Mouse (Mus musculus) natural killer cell, adult 2 months (primary cell): ENCODE results near the gene Sirt4.
"Not testable (repeated sequence)": the region's sequence is repeated elsewhere in the genome, so short reads cannot be mapped to it uniquely, and the experiment has no call there.

ENCODE experiments used
- DNase-seq, 2 experiments: peaks; one replicate each; pipeline ENCODE4 v3.0.0; 2022; ENCODE audit warnings: low spot score in 2 of 2

The Sirt4 gene

DNA sequence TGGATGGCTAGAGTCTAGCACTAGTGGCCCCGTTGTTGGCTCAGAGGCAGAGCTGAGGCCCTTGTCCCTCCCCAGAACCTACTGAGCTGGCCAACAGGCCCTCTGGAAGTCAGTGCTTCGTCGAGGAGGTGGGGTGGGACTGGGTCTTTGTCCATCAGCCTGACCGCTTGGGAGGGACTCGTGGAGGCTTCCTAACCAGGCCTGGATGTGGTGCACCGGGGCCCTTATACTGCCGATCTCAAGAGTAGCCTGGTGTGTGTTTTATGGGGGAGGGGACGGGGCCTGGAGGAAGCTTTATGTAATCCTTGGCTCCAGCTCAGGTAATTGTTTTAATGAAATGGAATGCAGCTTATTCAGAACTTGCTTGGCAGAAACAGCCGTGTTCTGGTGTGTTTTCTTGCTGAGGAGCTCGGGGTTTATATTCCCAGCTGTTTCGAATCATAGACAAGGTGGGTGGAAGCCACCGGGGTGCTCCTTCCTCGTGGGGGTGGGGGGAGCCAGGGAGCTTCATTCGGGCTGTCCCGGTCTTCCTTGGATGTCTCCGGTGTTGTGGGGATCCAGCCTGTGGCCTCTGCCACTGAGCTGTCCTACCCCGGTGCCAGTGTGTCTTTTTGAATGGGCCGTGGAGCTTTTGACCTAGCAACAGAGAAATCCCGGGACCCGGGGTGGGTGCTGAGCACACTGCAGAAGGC lies 30.5 kb upstream of the Sirt4 start:
- no peak for DNase-seq

DNA sequence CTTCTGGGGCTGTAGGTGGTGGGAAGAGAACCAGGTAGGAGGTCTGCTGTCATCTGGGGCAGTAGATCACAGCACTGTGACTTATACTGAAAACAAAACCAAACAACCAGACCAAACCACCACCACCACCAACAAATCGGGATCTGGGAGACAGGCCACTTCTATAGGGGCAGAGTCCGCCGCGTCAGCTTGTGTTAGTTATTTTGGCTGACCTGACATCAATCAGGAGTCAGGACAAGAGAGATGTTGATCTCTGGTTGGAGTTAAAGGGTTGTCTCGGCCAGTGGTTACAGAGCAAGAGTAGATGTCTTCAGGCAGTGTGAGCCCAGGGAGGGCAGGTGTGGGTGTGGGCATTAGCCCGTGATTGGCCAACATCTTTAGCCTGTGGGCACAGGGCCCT lies 29.8 kb upstream of the Sirt4 start:
- no peak for DNase-seq

DNA sequence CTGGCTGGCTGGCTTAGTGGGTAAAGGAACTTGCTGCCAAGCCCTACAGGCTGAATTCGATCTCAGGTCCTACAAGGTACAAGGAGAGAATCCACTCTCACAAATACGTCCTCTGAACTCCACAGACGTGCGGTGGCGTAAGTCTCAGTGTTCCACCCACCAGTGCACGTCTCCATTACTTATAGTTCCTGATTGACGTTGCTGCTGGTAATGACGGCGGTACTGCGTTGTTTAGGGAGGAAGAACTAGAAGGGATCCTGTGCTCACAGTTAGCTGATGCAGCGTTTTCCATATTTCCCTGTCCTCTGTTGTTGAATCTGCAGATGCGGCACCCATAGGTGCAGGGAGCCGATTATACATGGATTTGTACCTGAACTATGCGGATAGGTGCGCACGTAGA lies 29.2 kb upstream of the Sirt4 start:
- no peak for DNase-seq

DNA sequence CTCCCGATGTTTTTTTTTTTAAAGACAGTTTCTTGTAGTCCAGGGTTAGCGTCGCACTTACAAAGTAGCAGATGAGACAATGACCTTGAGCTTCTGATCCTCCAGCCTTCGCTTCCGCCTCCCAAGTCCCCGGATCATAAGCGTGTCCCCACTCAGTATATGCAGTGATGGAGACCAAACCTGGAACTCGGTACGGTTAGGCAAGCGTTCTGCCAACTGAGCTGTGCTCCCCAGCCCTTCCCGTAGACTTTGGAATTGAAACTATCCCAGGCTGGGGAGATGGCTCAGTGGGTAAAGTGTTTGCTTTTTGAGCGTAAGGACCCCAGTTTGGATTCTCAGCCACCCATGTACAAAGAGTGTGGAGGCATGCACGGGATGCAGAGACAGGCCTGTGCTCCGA lies 28.7 kb upstream of the Sirt4 start:
- DNase-seq: no peak

DNA sequence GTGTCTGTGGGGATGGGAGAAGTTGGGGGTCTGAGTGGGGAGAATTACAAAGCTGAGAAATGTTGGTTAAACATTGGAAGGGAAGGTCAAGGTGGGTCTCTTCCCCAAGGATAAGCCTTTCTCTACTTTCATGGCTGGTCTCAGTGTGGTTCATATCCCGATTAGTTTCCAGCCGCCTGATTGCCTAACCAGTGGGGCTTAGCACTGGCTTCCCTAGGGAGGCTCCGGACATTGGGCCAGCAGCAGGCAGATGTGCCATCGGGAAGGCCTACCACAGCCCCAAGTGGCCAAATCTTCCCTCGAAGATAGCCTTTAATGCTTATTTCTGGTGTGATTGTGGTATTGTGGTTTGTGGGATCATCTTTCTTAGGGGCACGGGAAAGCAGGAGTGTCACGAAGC lies 27.9 kb upstream of the Sirt4 start:
- no peak for DNase-seq

DNA sequence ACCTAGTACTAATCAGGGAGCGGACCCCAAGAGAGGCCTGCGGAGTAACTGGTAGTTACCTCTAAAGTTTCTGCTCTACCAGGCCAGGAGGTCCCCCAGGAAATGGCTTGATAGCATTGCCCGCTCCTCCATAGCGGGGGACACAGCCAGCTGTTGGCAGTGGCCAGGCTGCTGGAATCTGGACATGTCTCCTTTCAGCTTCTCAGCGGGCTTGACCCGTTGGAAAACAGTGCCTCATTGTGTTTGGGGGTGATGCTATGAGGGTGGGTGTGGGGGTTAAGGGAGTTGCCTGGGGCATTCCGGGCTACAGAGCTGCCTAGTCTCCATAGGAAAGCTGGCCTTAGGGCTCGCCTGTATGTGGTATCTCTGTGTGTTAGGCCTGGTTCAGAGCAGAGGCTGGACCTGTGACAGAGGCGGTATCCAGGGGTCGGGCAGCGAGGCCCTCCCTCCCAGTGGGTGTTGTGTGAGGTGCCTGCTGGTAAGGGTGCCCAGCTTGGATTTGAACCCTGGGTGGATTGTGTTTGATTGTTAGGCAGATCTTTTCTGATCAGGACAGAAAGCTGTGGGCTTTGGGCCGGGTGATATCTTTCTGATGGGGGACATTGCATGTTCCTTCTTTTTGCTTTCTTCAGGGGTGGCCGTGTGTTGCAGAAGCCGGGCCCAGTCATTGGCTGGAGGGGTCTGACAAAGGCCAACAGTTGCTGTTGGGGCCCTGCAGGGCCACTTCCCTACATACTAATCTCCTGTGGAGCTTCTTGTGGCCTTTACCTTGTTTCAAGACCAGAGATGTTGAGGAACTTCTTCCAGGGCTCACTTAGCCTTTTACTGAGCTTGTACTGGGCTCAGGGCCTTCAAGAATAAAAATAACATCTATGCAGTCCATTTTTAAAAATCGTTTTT lies 25.5 kb upstream of the Sirt4 start:
- no peak for DNase-seq

DNA sequence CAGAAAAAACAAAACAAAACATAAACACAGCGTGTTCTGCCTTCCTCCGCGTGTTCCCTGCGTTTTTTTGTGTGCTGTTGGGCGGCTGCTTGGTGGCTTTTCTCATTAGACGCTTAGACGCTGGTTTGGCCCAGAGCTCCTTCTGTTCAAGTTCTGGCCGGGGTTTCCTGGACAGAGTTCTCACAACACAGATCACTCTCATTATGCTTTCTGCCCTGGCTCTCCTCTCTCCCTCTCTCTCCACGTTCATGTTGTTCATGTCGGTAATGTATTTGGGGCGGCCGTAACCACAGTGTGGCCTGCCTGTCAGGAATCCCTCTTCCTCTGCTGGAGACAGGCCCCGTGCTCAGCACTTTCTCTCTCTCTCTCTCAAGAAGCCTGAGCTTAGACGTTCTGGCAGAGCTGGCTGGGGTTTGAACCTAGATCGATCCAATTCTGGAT lies 24.8 kb upstream of the Sirt4 start:
- DNase-seq: no peak

DNA sequence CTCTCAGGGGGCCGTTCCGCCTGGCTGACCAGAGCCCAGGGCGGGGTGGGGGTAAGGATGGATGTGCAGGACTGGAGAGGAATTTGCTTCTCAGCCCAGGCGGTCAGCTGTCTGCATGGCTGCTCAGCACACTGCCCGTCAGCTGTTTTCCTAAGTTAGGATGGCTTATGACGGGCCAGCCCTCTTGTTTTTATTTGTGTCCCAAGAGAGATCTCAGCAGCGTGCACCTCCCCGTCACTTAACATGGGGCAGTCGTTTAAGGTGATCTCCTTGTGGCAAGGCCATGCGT lies 24.3 kb upstream of the Sirt4 start:
- DNase-seq: no peak

DNA sequence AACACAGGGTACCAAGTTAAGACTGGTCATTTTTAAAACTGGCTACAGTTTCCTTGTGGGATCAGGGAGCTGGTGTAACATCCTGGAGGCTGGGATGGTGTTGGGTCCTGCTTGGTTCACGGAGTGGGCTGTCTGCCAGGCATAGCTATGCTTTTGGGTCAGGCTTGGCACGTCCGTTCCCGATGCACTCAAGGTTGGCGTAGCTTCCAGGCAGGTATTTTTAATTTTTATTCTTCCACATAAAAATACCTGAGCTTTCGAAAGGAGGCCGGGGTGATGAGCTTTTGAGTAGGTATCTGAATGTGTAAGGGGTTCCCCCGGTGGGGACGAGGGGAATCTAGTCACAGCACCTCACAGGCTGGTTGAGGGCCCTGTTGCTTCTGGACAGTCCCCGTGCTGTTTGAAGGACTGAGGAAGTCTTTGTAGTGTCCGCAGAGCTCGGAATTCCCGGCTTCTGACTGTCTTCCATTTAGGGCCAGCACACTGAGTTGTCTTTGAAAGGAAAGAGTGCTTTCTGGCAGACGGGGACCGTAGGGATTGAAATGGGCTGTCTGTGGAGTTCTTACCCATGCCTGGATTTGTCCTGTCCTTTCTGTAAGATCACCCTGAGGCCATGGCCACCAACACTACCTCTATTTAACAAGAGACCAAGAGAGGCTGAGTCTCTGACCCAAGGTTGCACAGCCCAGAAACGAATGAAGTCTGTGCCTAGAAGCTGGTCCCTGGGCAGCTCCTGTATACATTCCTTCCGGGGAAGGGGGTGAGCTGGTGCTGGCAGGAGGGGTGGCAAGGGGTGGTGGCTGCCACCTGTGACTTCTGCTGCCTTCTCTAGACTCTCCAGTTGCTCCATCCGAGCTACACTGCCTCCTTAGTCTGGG lies 23.7 kb upstream of the Sirt4 start:
- DNase-seq: no peak

DNA sequence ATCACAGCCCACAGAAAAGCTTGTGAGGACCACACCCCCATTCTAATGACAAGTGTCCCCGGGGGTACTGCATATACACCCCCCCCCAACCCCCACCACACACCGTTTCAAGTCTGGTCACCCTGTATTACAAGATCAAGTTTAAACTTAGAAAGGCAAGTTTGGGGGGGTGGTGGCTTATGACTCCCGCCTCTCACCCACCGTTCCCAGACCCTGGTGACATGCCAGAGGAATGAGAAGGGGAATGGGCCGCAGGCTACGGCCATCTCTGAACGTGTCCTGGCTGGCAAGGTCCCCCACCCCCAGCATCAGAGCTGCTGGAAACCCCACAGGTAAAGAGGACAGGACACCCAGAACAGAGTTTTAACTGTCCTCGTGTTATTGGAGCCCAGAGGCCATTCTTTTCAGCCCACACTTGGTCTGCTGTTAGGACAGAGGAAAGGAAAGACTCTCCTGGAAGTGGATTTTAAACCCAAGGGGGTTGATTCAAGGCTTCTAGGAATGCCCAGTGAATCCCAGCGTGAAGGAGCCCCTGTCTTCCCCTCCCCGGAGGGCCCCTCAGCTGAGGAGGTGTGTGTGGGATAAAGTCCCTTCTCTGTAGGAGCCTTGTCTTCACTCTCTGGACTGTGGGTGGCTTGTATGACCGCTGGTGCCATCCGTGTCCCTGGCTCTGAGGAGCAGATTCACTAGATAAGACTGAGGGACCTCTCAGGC lies 22.9 kb upstream of the Sirt4 start:
- DNase-seq: no peak

DNA sequence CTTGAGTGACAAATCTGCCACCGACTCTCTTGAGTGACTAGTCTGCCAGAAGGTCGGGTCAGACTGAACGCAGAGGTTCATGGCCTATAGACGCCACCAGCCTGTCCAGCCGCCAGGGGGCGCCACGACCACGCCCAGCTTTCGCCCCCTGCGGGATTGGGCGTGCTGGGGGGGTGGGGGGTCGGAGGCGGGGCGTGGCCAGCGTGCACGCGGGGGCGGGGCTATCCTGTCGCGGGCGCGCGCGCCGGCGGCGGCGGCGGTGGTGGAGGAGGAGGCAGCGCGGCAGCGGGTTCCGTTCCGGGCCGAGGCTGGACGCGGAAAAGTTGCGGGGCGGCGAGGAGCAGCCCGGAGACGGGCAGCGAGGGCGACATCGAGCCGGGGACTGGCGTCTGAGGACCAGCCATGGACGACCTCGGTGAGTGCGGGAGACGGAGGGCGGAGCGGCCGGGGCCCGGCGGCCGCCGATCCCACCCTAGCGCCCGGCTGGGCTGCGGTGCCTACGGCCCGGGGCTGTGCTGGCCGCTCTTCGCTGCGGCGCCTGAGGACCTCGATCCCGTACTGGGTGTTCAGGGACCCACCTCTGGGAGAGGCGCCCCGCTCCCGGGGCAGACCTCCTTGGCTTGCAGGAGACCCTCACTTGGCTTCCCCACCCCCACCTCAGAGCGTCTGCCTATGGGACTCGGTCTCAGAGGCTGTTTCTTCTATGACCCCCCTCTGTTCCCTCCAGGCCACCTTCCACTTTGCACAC lies 22.1 kb upstream of the Sirt4 start, which contains the start of gene Pxn:
Gene Pxn (plus strand): TSS at position 223 of the 748 bp plus-strand sequence.
- DNase-seq: peak; percentile 93 to 94

DNA sequence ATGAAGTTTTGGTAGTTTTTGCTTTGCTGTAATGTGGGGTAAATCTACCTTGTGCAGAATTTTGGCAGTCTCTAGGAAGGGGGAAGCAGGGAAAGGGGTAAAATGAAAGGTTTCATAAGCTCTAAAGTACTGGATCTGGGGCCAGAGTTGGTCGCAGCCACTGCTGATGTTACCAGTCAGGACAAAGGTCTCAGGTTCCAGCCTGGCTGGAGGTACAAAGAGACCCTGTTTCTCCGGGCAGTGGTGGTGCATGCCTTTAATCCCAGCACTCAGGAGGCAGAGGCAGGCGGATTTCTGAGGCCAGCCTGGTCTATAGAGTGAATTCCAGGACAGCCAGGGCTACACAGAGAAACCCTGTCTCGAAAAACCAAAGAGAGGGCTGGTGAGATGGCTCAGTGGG lies 21.1 kb upstream of the Sirt4 start:
- not testable (repeated sequence) for DNase-seq

DNA sequence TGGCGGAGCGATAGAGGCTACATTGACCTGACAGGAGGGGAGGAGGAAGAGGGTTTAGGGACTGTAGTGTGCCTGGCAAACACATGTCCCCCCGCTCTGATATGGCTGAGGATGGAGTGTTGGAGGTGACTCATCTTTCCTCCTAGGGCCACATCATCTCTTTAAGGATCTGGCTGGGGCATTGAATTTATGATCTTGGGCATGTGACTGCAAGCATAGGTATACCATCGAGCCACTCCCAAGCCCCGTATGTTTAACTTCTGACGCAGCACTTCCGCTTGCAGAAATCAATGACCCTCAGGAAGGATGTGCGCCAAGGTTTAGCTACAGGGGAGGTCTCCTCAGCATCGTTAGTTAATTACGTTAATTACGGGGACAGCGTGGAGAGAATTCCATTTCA lies 18.5 kb upstream of the Sirt4 start:
- no peak for DNase-seq

DNA sequence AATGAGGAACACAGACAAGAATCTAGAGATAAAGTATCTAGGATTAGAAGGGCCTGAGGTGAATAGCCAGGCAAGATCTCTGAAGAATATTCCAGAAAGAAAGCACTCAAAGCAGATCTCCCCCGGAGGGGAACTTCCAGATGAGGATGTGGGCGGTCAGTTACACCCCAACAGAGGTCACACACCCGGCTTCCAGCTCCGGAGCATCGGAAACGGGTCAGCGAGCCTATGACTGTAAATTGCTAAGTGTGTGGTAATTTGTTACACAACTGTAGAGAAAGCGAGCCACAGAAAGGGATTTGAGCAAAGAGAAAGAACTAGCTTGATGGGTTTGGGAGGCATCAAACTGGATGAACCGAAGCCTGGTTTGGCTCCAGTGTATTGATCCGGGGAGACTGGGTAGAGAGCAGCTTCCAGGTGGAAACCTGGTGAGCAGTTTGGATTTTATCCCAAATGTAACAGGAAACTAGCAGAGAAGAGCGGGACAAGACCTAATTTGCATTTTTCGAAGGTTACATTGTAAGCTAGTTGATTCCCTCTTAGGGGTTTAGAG lies 15.9 kb upstream of the Sirt4 start:
- DNase-seq: peak in 1 of 2 experiments; percentile 24

DNA sequence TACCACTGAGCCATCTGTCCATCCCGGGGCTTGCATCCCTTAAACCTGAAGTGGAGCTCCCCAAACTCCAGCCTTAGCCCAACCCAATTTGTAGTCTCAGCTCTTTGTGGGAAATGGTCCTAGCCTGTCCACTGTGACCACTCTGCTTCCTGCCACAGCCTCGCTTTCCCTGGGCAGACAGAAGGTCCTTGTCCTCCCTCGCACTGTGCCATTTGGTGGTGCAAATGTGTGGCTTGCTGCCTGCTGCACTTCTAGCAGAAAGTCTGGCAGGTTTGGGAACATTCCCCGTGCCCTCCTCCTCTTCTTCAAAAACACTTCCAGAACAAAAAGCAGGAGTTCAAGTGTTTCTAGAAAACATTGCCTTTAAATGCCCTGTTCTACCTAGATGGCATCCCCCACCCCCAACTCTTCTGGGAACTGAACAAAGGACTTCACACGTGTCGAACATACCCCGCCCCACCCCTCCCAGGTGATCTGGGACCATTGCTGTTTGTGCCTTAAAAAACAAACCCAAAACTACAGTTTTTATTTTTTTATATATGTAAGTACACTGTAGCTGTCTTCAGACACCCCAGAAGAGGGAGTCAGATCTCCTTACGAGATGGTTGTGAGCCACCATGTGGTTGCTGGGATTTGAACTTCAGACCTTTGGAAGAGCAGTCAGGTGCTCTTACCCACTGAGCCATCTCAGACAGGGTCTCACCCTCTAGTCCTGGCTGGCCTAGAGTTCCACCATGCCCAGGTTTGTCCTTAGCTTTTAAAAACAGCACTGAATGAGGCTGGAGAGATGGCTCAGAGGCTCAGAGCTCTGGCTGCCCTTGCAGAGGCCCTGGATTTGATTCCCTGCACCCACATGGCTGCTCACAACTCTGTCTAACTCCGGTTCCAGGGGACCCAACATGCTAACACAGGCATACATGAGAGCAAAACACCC lies 14.0 kb upstream of the Sirt4 start:
- DNase-seq: no peak

DNA sequence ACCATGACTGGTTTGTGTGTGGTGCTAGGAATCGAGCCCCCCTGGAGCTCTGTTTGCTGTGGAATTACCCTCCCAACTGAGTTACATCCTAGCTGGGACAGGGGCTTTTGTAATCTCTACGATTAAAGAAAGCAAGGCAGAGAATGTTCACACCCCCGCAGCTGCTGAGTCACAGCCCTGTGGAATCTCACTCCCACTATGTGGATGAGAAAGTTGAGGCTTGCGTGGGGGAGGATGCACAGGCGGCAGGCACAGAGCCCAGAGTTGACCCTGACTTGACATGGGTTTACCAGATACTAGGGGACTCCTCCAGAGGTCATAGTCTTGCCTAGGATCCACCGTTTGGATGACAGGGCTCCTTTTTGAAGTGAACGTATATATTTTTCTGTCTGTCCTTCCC lies 12.5 kb upstream of the Sirt4 start:
- no peak for DNase-seq

DNA sequence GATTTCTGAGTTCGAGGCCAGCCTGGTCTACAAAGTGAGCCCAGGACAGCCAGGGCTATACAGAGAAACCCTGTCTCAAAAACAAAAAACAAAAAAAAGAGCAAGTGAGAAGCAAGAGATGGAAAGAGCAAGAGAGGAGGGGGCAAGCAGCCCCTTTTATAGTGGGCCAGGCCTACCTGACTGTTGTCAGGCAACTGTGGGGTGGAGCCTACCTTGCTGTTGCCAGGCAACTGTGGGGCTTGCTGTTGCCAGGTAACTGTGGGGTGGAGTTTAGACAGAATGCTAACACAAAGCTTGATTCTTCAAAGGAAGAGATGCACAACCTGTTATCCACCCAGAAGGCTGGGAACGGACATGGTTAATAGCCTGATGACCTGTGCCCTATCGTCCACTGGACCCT lies 11.1 kb upstream of the Sirt4 start:
- not testable (repeated sequence) for DNase-seq

DNA sequence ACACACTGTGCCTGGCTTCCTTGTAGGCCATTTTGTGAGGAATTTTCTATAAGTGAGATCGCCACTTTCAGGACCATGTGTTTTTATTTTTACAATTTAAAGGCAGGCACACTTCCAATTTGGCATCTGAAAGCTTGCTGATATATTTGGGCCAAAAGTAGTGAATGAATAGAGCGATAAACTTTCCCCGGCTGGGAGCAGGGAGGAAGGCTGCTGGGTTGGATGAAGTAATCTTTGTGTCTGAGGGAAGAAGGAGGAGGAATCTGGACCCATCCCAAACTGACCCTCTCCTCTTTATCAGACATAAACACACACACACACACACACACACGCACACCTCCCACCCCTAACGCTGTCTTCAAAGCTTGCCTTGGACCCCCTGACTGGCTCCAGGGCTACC lies 8.9 kb upstream of the Sirt4 start:
- no peak for DNase-seq

DNA sequence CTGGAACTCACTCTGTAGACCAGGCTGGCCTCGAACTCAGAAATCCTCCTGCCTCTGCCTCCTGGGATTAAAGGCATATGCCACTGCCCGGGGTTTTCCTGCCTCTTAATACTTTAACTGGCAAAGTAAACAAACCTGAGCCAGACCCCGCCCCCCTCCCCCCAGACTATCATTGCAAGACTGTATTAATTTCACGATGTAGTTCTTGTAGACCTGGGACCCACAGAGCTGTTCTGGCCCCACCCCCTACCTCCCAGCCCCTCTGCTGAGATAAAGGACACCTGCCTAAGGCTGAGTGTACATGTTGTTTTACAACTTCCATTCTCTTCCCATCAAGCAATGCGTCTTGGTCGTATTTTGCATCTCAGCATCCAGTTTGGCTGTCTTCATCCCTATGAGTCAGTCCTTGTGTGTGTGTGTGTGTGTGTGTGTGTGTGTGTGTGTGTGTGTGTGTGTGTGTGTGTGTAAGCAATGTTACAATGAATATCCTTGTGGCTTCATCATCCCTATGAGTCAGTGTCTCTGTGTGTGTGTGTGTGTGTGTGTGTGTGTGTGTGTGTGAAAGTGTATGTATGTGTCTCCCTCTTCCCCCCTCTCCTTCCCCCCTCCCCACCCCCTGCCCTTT lies 8.3 kb upstream of the Sirt4 start:
- DNase-seq: no peak
